Mouse (Mus musculus): ENCODE measurements around the gene Zfyve28. TPM values are rescaled to one million over a fixed set of nuclear protein-coding genes. Genes with fewer than 3 reads are reported as not detected.
A peak's percentile ranks its signal among the peaks of the same experiment; 100 is the strongest.

Gene Zfyve28
- polyA plus RNA-seq, 1 experiment from 2014 or later, result 0.64 TPM

- WGBS, result 52% methylated on average over 3 of the region's 3 CpGs
- Histone ChIP-seq H3K27me3 (no peaks in the 10 kb centered on the region), H3K4me2 (no peak overlapping the region)
Measured at GRCm38 (mm10) chr5:34309016-34309415, 20.8 kb upstream of the Zfyve28 start.

GRCm38 (mm10) chr5:34302377-34302776, 14.1 kb upstream of the Zfyve28 start:
- 67% methylated on average over 7 of the region's 7 CpGs for WGBS
- no peak overlapping the region for H3K4me2 ChIP-seq
- H3K9me3 ChIP-seq, result no peaks in the 10 kb centered on the region
- H3K27ac ChIP-seq, result no peak overlapping the region
- no peaks in the 10 kb centered on the region for H3K36me3 ChIP-seq
- ATAC-seq (ENCODE audit: borderline replicate concordance, extremely low read depth, low FRiP score, low TSS enrichment), result no peak
- no peaks in the 10 kb centered on the region for H3K4me1 ChIP-seq
- peaks cover 3% of the 10 kb centered on the region; the same call in 1 of the 2 replicates for H3K27me3 ChIP-seq
- H3K9ac ChIP-seq, result no peak overlapping the region
- no peak overlapping the region for H3K4me3 ChIP-seq

More at GRCm38 (mm10) chr5:34309016-34309415, 20.8 kb upstream of the Zfyve28 start:
- no peak overlapping the region for H3K9ac ChIP-seq
- no peak overlapping the region for H3K27ac ChIP-seq
- no peak overlapping the region for H3K4me3 ChIP-seq
- H3K9me3 ChIP-seq, result no peaks in the 10 kb centered on the region
- no peaks in the 10 kb centered on the region for H3K4me1 ChIP-seq
- H3K36me3 ChIP-seq, result no peaks in the 10 kb centered on the region
- no peak for ATAC-seq (ENCODE audit: borderline replicate concordance, extremely low read depth, low FRiP score, low TSS enrichment)

- H3K4me2 ChIP-seq, result no peak overlapping the region
- H3K9ac ChIP-seq, result no peak overlapping the region
- WGBS, result 78% methylated on average over 10 of the region's 10 CpGs
- H3K9me3 ChIP-seq, result no peaks in the 10 kb centered on the region
- no peak for ATAC-seq (ENCODE audit: borderline replicate concordance, extremely low read depth, low FRiP score, low TSS enrichment)
- no peak overlapping the region for H3K27ac ChIP-seq
- H3K4me1 ChIP-seq, result no peaks in the 10 kb centered on the region
- no peaks in the 10 kb centered on the region for H3K36me3 ChIP-seq
- no peak overlapping the region for H3K4me3 ChIP-seq
- peaks cover 3% of the 10 kb centered on the region; the same call in 1 of the 2 replicates for H3K27me3 ChIP-seq
Measured at GRCm38 (mm10) chr5:34298937-34299535, 10.8 kb upstream of the Zfyve28 start.

DNA sequence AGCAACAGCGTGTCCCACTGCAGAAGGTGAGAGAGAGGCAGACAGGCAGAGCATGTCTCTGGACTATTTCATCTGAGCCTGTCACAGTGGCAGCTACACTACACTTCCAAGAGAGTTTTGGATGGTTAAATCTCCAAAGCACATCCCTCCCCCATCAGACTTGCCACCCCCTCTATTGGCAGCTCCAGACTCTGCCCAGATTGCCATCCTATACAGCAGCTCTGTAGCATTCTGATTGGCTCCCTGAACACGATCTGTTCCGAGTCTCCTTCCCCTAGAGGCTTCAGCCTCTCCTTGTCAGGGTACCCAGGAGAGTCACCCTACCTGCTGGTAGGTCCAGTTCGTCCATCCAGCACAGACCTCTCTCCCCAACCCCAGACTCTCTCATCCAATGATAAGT, 9.8 kb upstream of the Zfyve28 start:
- Histone ChIP-seq H3K4me1 (no peaks in the 10 kb centered on the region), H3K9me3 (no peaks in the 10 kb centered on the region), H3K4me2 (no peak overlapping the region), H3K36me3 (no peaks in the 10 kb centered on the region), H3K4me3 (no peak overlapping the region), H3K27me3 (peaks cover 3% of the 10 kb centered on the region; the same call in 1 of the 2 replicates), H3K27ac (no peak overlapping the region), H3K9ac (no peak overlapping the region)
- no peak for ATAC-seq (ENCODE audit: borderline replicate concordance, extremely low read depth, low FRiP score, low TSS enrichment)
- 46% methylated on average over 4 of the region's 4 CpGs for WGBS

DNA sequence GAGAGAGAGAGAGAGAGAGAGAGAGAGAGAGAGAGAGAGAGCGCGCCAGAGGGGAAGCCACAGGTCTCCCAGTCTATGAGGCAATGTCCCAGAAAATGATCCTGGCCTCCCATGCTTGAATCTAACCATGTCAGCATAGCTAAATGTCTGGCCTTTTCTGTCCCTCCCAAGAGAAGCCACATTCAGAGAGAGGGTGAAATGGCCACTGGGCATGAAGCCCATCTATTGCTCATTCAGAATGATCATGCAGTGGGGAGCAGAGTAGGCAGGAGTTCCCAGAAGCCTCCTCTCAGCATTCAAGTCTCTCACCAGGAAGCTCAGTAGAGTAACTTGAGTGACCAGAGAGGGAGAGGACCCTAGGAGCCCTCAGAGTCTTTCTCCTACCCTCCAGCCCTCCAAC, 6.9 kb upstream of the Zfyve28 start:
- 68% methylated on average over 2 of the region's 2 CpGs for WGBS
- H3K27me3 ChIP-seq, result peaks cover 3% of the 10 kb centered on the region

GRCm38 (mm10) chr5:34294696-34295095, 6.4 kb upstream of the Zfyve28 start:
- H3K27me3 ChIP-seq, result peaks cover 6% of the 10 kb centered on the region
- H3K4me2 ChIP-seq, result no peak overlapping the region
- H3K4me3 ChIP-seq, result no peak overlapping the region
- no peaks in the 10 kb centered on the region for H3K9me3 ChIP-seq
- H3K27ac ChIP-seq, result no peak overlapping the region
- no peaks in the 10 kb centered on the region for H3K4me1 ChIP-seq
- no peak overlapping the region for H3K9ac ChIP-seq
- no peaks in the 10 kb centered on the region for H3K36me3 ChIP-seq
- ATAC-seq (ENCODE audit: borderline replicate concordance, extremely low read depth, low FRiP score, low TSS enrichment), result no peak; the same call in 1 of the 2 replicates
- WGBS, result 25% methylated on average over 2 of the region's 2 CpGs

More for the DNA sequence above, 6.9 kb upstream of the Zfyve28 start:
- H3K9ac ChIP-seq, result no peak overlapping the region
- H3K4me1 ChIP-seq, result no peaks in the 10 kb centered on the region
- no peaks in the 10 kb centered on the region for H3K36me3 ChIP-seq
- H3K9me3 ChIP-seq, result no peaks in the 10 kb centered on the region
- no peak overlapping the region for H3K27ac ChIP-seq
- no peak overlapping the region for H3K4me2 ChIP-seq
- H3K4me3 ChIP-seq, result no peak overlapping the region
- ATAC-seq (ENCODE audit: borderline replicate concordance, extremely low read depth, low FRiP score, low TSS enrichment), result no peak

DNA sequence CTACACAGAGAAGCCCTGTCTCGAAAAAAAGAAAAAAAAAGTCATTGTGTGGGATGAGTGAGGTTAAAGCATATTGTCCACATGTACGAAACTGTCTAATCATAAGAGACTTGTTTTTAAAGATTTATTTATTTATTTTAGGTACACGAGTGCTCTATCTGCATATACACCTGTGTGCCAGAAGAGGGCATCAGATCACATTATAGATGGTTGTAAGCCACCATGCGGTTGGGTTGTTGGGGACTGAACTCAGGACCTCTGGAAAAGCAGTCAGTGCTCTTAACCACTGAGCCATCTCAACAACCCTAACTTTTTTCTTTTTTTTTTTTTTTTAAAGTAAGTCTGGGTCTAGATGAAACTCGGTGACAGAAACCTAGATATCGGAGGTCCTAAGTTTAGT, 5.1 kb upstream of the Zfyve28 start:
- Histone ChIP-seq H3K27ac (no peak overlapping the region), H3K36me3 (no peaks in the 10 kb centered on the region), H3K9ac (no peak overlapping the region), H3K4me3 (no peak overlapping the region), H3K4me2 (no peak overlapping the region), H3K9me3 (no peaks in the 10 kb centered on the region), H3K4me1 (peaks cover 2% of the 10 kb centered on the region; the same call in 1 of the 2 replicates), H3K27me3 (peaks cover 16% of the 10 kb centered on the region)
- no peak for ATAC-seq (ENCODE audit: borderline replicate concordance, extremely low read depth, low FRiP score, low TSS enrichment)
- WGBS, result 80% methylated on average over 6 of the region's 6 CpGs

- H3K9ac ChIP-seq, result no peak overlapping the region
- no peaks in the 10 kb centered on the region for H3K9me3 ChIP-seq
- no peak overlapping the region for H3K4me3 ChIP-seq
- no peak overlapping the region for H3K27ac ChIP-seq
- no peak overlapping the region for H3K4me2 ChIP-seq
- H3K36me3 ChIP-seq, result no peaks in the 10 kb centered on the region
- WGBS, result 62% methylated on average over 2 of the region's 2 CpGs
- H3K27me3 ChIP-seq, result peaks cover 54% of the 10 kb centered on the region
- no peak for ATAC-seq (ENCODE audit: borderline replicate concordance, extremely low read depth, low FRiP score, low TSS enrichment)
- peaks cover 21% of the 10 kb centered on the region for H3K4me1 ChIP-seq
Measured at GRCm38 (mm10) chr5:34289286-34289685, 1.0 kb upstream of the Zfyve28 start.

GRCm38 (mm10) chr5:34287838-34288145, 457 bp downstream of the Zfyve28 start:
- WGBS, result 1% methylated on average over 15 of the region's 18 CpGs
- H3K4me3 ChIP-seq, result peak overlapping the region; percentile 60
- H3K36me3 ChIP-seq, result no peaks in the 10 kb centered on the region
- H3K27ac ChIP-seq, result no peak overlapping the region
- H3K4me2 ChIP-seq, result peak overlapping the region; percentile 98
- peaks cover 21% of the 10 kb centered on the region for H3K4me1 ChIP-seq
- peaks cover 60% of the 10 kb centered on the region for H3K27me3 ChIP-seq
- ATAC-seq (ENCODE audit: borderline replicate concordance, extremely low read depth, low FRiP score, low TSS enrichment), result no peak
- peak overlapping the region; percentile 17; the same call in 1 of the 2 replicates for H3K9ac ChIP-seq
- H3K9me3 ChIP-seq, result no peaks in the 10 kb centered on the region

DNA sequence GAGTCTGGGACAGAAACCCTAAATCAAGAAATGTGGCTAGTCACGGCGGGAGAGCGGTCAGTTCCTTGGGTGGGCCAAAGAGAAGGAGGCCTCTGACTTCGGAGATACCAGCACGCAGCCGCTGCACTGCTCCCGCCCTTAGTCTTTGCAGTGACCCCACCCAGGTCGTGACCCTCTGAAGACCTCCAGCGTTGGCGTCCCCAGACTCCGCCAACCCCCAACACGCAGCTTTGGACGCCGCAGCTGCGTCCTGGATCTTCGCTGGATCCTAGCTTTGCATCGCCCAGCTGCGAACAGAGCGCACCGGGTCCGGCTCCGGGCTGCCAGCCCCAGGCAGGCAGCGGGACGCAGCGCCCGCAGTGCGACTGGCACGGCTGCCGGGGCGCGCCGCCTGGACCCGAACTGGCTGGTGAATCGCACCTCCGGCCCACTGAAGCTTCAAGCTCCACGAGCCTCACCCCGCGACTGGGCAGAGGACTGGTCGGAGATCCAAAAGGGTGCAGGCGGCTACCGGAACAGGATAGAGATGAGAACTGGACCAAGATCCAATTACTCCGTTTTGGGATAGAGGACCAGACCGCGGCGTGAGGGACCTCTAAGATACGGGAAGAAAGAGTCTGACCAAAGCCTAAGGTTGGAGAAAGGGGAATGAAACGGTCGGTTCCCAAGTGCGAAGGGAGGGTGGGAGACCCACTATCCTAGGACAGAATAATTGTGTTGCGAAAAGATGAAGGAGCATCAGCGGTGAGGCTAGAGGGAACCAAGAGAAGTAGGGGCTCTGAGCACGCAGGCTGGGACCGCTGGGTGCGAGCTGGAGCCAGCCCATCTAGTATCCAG, 1.0 kb downstream of the Zfyve28 start:
- Histone ChIP-seq H3K4me3 (peak overlapping the region; percentile 60), H3K9ac (no peak overlapping the region), H3K9me3 (no peaks in the 10 kb centered on the region), H3K36me3 (no peaks in the 10 kb centered on the region), H3K27me3 (peaks cover 60% of the 10 kb centered on the region), H3K4me1 (peaks cover 21% of the 10 kb centered on the region), H3K27ac (no peak overlapping the region), H3K4me2 (peak overlapping the region; percentile 98)
- ATAC-seq (ENCODE audit: borderline replicate concordance, extremely low read depth, low FRiP score, low TSS enrichment), result no peak
- WGBS, result under 1% methylated on average over 54 of the region's 54 CpGs

DNA sequence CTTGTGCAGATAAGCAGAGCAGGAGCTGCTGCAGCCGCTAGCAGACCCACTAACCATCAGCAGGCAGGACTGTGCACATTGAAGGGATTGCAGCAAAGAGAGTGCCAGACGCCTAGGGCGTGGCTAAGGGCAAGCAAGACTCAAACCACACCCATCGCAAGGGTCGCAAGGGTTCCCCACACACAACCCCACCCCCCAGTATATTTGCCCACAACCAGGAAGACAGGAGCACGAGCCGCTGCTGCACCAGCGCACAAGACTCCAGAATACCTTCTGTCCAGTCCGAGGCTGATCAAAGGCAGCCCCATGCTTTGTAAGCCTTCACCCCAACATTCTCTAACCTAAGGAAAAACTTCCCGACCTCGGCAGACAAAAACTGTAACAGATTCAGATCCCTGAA, 1.7 kb downstream of the Zfyve28 start:
- H3K4me3 ChIP-seq, result peak overlapping the region; percentile 60

GRCm38 (mm10) chr5:34285285-34285684, 3.0 kb downstream of the Zfyve28 start:
- WGBS, result 76% methylated on average over 2 of the region's 2 CpGs
- peaks cover 21% of the 10 kb centered on the region for H3K4me1 ChIP-seq
- no peaks in the 10 kb centered on the region for H3K36me3 ChIP-seq
- H3K4me2 ChIP-seq, result no peak overlapping the region
- H3K9ac ChIP-seq, result no peak overlapping the region
- H3K27me3 ChIP-seq, result peaks cover 60% of the 10 kb centered on the region
- H3K4me3 ChIP-seq, result no peak overlapping the region
- ATAC-seq (ENCODE audit: borderline replicate concordance, extremely low read depth, low FRiP score, low TSS enrichment), result no peak
- no peak overlapping the region for H3K27ac ChIP-seq
- no peaks in the 10 kb centered on the region for H3K9me3 ChIP-seq

More for the DNA sequence above, 1.7 kb downstream of the Zfyve28 start:
- H3K27ac ChIP-seq, result no peak overlapping the region
- peaks cover 60% of the 10 kb centered on the region for H3K27me3 ChIP-seq
- H3K9ac ChIP-seq, result no peak overlapping the region
- peak overlapping the region; percentile 98 for H3K4me2 ChIP-seq
- H3K36me3 ChIP-seq, result no peaks in the 10 kb centered on the region
- H3K4me1 ChIP-seq, result peaks cover 21% of the 10 kb centered on the region
- WGBS, result 1% methylated on average over 11 of the region's 11 CpGs
- ATAC-seq (ENCODE audit: borderline replicate concordance, extremely low read depth, low FRiP score, low TSS enrichment), result no peak
- no peaks in the 10 kb centered on the region for H3K9me3 ChIP-seq
